Mouse (Mus musculus) ES-Bruce4 (cell line): ENCODE measurements at regions not wholly inside any gene's neighbourhood (a gene's known extent, or its start where the extent isn't known, plus 50 kb on each side); places are given as distances from the start of the nearest gene placed in this dataset.

Experiments used
- CTCF ChIP-seq: IDR thresholded peaks from one replicate; pipeline ENCODE4 v1.8.1; 2011; ENCODE audit warnings: low read depth, low read length
- POLR2A ChIP-seq: IDR thresholded peaks from one replicate; pipeline ENCODE4 v1.8.1; 2011; ENCODE audit warnings: low read length; ENCODE audit not compliant: insufficient read depth

DNA sequence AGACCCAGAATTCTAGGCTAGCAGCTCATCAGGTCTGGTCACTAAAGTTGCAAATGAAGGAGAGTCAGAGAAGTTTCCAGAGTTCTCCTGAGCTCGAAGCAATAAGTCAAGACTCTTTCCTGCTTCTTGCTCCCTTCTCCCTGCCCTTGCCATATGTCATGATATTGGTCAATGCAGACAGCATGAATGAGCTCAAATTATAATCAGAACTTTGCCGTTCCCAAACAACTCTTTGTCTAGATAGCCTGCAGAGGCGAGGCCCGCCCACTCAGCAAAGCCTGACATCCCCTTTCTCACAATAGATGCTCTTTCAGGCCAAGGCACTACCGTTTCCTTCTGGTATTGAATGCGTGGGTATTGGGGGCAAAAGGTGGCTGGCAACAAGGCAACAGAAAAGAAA, 204.0 kb upstream of the Ncam1 start:
- no peak for TF ChIP-seq CTCF
- no peak for TF ChIP-seq POLR2A
